Mouse (Mus musculus): ENCODE data around the gene Pola2. TPM values are rescaled to one million over a fixed set of nuclear protein-coding genes. Genes with fewer than 3 reads are reported as not detected.

Gene Pola2
- polyA plus RNA-seq, 2 experiments, result 60.9 to 63.0 TPM

DNA sequence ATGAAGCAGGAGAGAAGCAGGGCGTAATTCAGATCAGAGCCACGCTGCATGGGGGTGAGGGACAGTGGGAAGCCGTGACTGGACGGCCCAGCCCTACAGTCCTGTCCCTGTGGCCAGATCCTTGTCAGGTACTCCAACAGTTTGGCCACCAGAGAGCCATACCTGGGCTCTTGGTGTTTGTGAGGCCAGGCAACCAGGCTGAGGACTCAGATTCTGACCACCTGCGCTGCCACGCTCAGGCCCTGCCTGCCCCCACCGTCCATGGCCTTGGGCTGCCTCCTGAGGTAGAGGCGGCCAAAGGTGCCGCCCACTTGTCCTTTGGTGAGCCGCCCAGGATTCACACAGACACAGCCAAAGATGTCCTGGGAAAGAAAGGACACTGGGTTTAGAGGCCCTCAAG is 23.3 kb downstream of the Pola2 start:
- no peaks in the 10 kb centered on the region for H3K27me3 ChIP-seq (ENCODE audit: control insufficient read depth, insufficient read depth, low read length)
- H3K36me3 ChIP-seq (replicated peaks; ENCODE audit: control insufficient read depth, insufficient read depth, low read depth), result peaks cover 18% of the 10 kb centered on the region
- ATAC-seq (ENCODE audit: insufficient read depth) (no peak), DNase-seq (ENCODE audit: low read depth in 3 of 3, low spot score in 3 of 3) (no peak)
- no peak overlapping the region for H3K27ac ChIP-seq
- no peak overlapping the region for H3K4me2 ChIP-seq (ENCODE audit: low read depth)
- peaks cover 12 to 25% of the 10 kb centered on the region in 2 experiments for H3K4me1 ChIP-seq (replicated peaks; ENCODE audit: control insufficient read depth in 2 of 2, insufficient read depth in 2 of 2, low read length in 1 of 2)
- WGBS (ENCODE audit: insufficient replicate concordance), result 85% methylated on average over 10 of the region's 10 CpGs
- no peaks in the 10 kb centered on the region for H3K9me3 ChIP-seq (ENCODE audit: control insufficient read depth, low read length)
- no peak overlapping the region for H3K4me3 ChIP-seq (ENCODE audit: insufficient read depth in 1 of 2, low read depth in 2 of 2, low read length in 2 of 2)
- TF ChIP-seq CTCF (IDR thresholded peaks at IDR 0.05; ENCODE audit: low read depth) (no peak), EP300 (IDR thresholded peaks at IDR 0.05; ENCODE audit: low read depth) (no peak)
- no peak overlapping the region for H3K9ac ChIP-seq (replicated peaks)

DNA sequence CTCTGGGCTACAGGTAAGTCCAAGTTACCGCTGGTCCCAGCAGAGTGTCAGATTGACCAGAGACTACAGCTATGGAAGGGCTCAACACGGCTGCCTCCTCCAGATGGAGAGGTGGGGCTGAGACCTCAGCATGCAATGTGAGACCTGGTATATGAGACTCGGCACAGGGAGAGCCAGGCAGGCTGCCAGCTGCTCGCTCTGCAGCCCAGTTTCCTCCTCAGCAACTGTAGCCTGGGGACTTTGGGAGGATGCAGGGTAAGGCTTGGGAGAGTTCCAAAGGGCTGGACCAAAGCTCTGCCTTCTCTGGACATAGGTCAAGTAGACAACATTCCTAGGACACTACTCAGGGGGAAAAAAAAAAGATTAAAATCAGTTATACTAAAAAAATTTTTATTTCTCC is 23.8 kb downstream of the Pola2 start:
- no peak overlapping the region for H3K4me3 ChIP-seq (ENCODE audit: insufficient read depth in 1 of 2, low read depth in 2 of 2, low read length in 2 of 2)
- WGBS (ENCODE audit: insufficient replicate concordance), result 81% methylated on average over 4 of the region's 4 CpGs
- peaks cover 12 to 25% of the 10 kb centered on the region in 2 experiments for H3K4me1 ChIP-seq (replicated peaks; ENCODE audit: control insufficient read depth in 2 of 2, insufficient read depth in 2 of 2, low read length in 1 of 2)
- H3K36me3 ChIP-seq (replicated peaks; ENCODE audit: control insufficient read depth, insufficient read depth, low read depth), result peaks cover 13% of the 10 kb centered on the region
- no peak overlapping the region for H3K4me2 ChIP-seq (ENCODE audit: low read depth)
- ATAC-seq (ENCODE audit: insufficient read depth) (no peak), DNase-seq (ENCODE audit: low read depth in 3 of 3, low spot score in 3 of 3) (no peak)
- H3K9me3 ChIP-seq (ENCODE audit: control insufficient read depth, low read length), result no peaks in the 10 kb centered on the region
- H3K9ac ChIP-seq (replicated peaks), result no peak overlapping the region
- no peak overlapping the region for H3K27ac ChIP-seq
- no peak for TF ChIP-seq EP300 (IDR thresholded peaks at IDR 0.05; ENCODE audit: low read depth)
- TF ChIP-seq CTCF (IDR thresholded peaks at IDR 0.05; ENCODE audit: low read depth), result no peak
- H3K27me3 ChIP-seq (ENCODE audit: control insufficient read depth, insufficient read depth, low read length), result no peaks in the 10 kb centered on the region

DNA sequence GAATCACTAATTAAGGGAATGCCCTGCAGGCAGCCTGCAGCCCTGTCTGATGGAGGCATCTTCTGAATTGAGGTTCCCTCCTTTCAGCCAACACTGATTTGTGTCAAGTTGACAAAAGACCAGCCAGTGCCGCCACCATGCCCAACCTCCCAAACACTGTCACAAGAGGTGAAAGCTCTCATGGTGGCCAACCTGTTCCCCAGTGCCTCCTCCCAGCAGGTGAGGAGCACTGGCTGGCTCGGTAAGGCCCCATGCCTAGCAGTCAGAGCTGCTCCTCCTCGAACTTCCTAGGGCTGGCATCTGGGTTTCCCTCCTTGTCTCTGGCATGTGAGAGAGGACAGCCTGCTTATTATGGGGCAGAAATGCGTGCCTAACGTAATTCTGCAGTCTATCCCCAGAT is 24.3 kb downstream of the Pola2 start:
- Histone ChIP-seq H3K4me3 (ENCODE audit: insufficient read depth in 1 of 2, low read depth in 2 of 2, low read length in 2 of 2) (no peak overlapping the region), H3K27me3 (ENCODE audit: control insufficient read depth, insufficient read depth, low read length) (no peaks in the 10 kb centered on the region; the same call in 1 of the 2 replicates), H3K9ac (replicated peaks) (no peak overlapping the region), H3K27ac (no peak overlapping the region), H3K4me1 (replicated peaks; ENCODE audit: control insufficient read depth in 2 of 2, insufficient read depth in 2 of 2, low read length in 1 of 2) (peaks cover 12 to 24% of the 10 kb centered on the region in 2 experiments), H3K4me2 (ENCODE audit: low read depth) (no peak overlapping the region), H3K9me3 (ENCODE audit: control insufficient read depth, low read length) (no peaks in the 10 kb centered on the region), H3K36me3 (replicated peaks; ENCODE audit: control insufficient read depth, insufficient read depth, low read depth) (peaks cover 9% of the 10 kb centered on the region)
- DNase-seq (ENCODE audit: low read depth in 3 of 3, low spot score in 3 of 3) (no peak), ATAC-seq (ENCODE audit: insufficient read depth) (no peak)
- 87% methylated on average over 5 of the region's 5 CpGs for WGBS (ENCODE audit: insufficient replicate concordance)
- TF ChIP-seq CTCF (IDR thresholded peaks at IDR 0.05; ENCODE audit: low read depth) (no peak), EP300 (IDR thresholded peaks at IDR 0.05; ENCODE audit: low read depth) (no peak)

DNA sequence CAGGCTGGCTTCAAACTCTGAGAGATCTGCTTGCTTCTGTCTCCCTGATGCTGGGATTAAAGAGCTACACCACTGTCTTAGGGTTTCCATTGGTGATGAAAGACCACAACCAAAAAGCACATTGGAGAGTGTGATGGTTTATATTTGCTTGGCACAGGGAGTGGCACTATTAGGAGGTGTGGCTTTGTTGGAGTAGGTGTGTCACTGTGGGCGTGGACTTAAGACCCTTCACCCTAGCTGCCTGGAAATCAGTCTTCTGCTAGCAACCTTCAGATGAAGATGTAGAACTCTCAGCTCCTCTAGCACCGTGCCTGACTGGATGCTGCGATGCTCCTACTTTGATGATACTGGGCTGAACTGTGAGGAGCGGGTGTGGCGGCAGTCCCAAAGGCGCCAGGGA is 25.5 kb downstream of the Pola2 start:
- Histone ChIP-seq H3K4me1 (replicated peaks; ENCODE audit: control insufficient read depth in 2 of 2, insufficient read depth in 2 of 2, low read length in 1 of 2) (peaks cover 12 to 21% of the 10 kb centered on the region in 2 experiments), H3K36me3 (replicated peaks; ENCODE audit: control insufficient read depth, insufficient read depth, low read depth) (peaks cover 7% of the 10 kb centered on the region), H3K27ac (peak overlapping the region; percentile 45; the same call in 1 of the 2 replicates), H3K27me3 (ENCODE audit: control insufficient read depth, insufficient read depth, low read length) (no peaks in the 10 kb centered on the region; the same call in 1 of the 2 replicates), H3K4me2 (ENCODE audit: low read depth) (peak overlapping the region; percentile 50), H3K4me3 (ENCODE audit: insufficient read depth in 1 of 2, low read depth in 2 of 2, low read length in 2 of 2) (no peak overlapping the region), H3K9ac (replicated peaks) (no peak overlapping the region; the same call in 1 of the 2 replicates), H3K9me3 (ENCODE audit: control insufficient read depth, low read length) (no peaks in the 10 kb centered on the region)
- ATAC-seq (ENCODE audit: insufficient read depth) (peak; percentile 50; the same call in 1 of the 2 replicates), DNase-seq (ENCODE audit: low read depth in 3 of 3, low spot score in 3 of 3) (no peak)
- TF ChIP-seq CTCF (IDR thresholded peaks at IDR 0.05; ENCODE audit: low read depth) (no peak), EP300 (IDR thresholded peaks at IDR 0.05; ENCODE audit: low read depth) (no peak)
- WGBS (ENCODE audit: insufficient replicate concordance), result 67% methylated on average over 6 of the region's 6 CpGs

DNA sequence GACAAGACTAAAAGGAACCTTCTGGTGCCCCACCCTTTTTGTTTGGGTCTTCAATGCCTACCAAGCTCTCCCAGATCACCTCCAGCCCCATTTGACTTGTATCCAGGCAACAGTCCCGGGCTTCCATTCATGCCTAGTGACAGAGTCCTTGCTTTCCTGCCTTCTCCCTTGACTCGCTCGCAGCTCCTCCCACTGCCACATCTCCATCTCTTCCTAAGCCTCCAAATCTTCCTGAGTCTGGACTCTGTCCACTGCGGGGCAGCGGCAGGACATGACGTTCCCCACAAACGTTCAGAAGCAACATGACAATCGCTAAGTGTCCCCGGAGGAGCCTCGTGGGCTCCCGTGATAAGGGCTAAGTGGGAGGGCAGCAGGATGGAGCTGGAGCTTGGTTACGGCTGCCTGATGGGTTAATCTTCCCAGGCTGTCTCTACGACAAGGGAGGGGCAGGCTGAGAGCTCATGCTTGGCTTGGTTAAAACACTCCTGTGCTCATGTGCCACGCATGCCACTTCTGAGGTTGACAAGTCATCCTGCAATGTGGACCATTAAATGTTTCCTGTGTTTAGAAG is 26.1 kb downstream of the Pola2 start:
- WGBS (ENCODE audit: insufficient replicate concordance), result 13% methylated on average over 14 of the region's 14 CpGs
- Histone ChIP-seq H3K4me3 (ENCODE audit: insufficient read depth in 1 of 2, low read depth in 2 of 2, low read length in 2 of 2) (no peak overlapping the region; a peak in 1 of 4 replicates), H3K27ac (peak overlapping the region; percentile 45; the same call in 1 of the 2 replicates), H3K9ac (replicated peaks) (peak overlapping the region; percentile 27; the same call in 1 of the 2 replicates), H3K36me3 (replicated peaks; ENCODE audit: control insufficient read depth, insufficient read depth, low read depth) (peaks cover 7% of the 10 kb centered on the region), H3K27me3 (ENCODE audit: control insufficient read depth, insufficient read depth, low read length) (no peaks in the 10 kb centered on the region; the same call in 1 of the 2 replicates), H3K9me3 (ENCODE audit: control insufficient read depth, low read length) (no peaks in the 10 kb centered on the region), H3K4me1 (replicated peaks; ENCODE audit: control insufficient read depth in 2 of 2, insufficient read depth in 2 of 2, low read length in 1 of 2) (peaks cover 12 to 21% of the 10 kb centered on the region in 2 experiments), H3K4me2 (ENCODE audit: low read depth) (peak overlapping the region; percentile 50)
- peak; percentile 41 to 51 (median 46) for DNase-seq (ENCODE audit: low read depth in 3 of 3, low spot score in 3 of 3)
- ATAC-seq (ENCODE audit: insufficient read depth), result peak; percentile 80
- TF ChIP-seq CTCF (IDR thresholded peaks at IDR 0.05; ENCODE audit: low read depth), result no peak
- TF ChIP-seq EP300 (IDR thresholded peaks at IDR 0.05; ENCODE audit: low read depth), result peak; percentile 38; the same call in 1 of the 2 replicates

Measured in liver, embryonic 14.5 days (tissue).